Mouse (Mus musculus): Measurements from ENCODE around the gene Sppl2b. TPM values are rescaled to one million over a fixed set of nuclear protein-coding genes. Genes with fewer than 3 reads are reported as not detected.

Gene Sppl2b
- polyA plus RNA-seq, 1 experiment: 58.2 TPM

GRCm38 (mm10) chr10:80914253-80914656 lies 59.2 kb downstream of the Sppl2b start:
- no peaks in the 10 kb centered on the region for H3K36me3 ChIP-seq (ENCODE audit: control insufficient read depth, insufficient read depth, low read length)
- 63% methylated on average over 5 of the region's 5 CpGs for WGBS
- 0 out of 2 replicates have a peak, but pooled peaks cover 7% of the 10 kb centered on the region for H3K4me1 ChIP-seq (ENCODE audit: control insufficient read depth, insufficient read depth, low read length)
- no peak for TF ChIP-seq CTCF (conservative IDR thresholded peaks at IDR 0.05; ENCODE audit: insufficient read depth, insufficient read length, low read depth, low read length)
- TF ChIP-seq POLR2A (IDR thresholded peaks at IDR 0.05; ENCODE audit: low read depth, low read length): no peak
- H3K27ac ChIP-seq (ENCODE audit: insufficient read depth, low read depth, low read length): 0 out of 2 replicates have a peak overlapping the region, but pooled peaks have one; percentile 3
- H3K4me3 ChIP-seq (ENCODE audit: insufficient read depth, low read depth, low read length): no peak overlapping the region
- peak; percentile 58 for DNase-seq
- no peaks in the 10 kb centered on the region for H3K27me3 ChIP-seq (replicated peaks; ENCODE audit: control insufficient read depth, insufficient read depth, low read length)

- no peak for DNase-seq
- Histone ChIP-seq H3K36me3 (ENCODE audit: control insufficient read depth, insufficient read depth, low read length) (no peaks in the 10 kb centered on the region), H3K27ac (ENCODE audit: insufficient read depth, low read depth, low read length) (no peak overlapping the region), H3K27me3 (replicated peaks; ENCODE audit: control insufficient read depth, insufficient read depth, low read length) (no peaks in the 10 kb centered on the region), H3K4me3 (ENCODE audit: insufficient read depth, low read depth, low read length) (no peak overlapping the region), H3K4me1 (ENCODE audit: control insufficient read depth, insufficient read depth, low read length) (0 out of 2 replicates have a peak, but pooled peaks cover 7% of the 10 kb centered on the region)
- no peak for TF ChIP-seq POLR2A (IDR thresholded peaks at IDR 0.05; ENCODE audit: low read depth, low read length)
- no peak for TF ChIP-seq CTCF (conservative IDR thresholded peaks at IDR 0.05; ENCODE audit: insufficient read depth, insufficient read length, low read depth, low read length)
- 61% methylated on average over 2 of the region's 2 CpGs for WGBS
Observed at GRCm38 (mm10) chr10:80915260-80915659, 60.2 kb downstream of the Sppl2b start.

GRCm38 (mm10) chr10:80915736-80916135 lies 60.7 kb downstream of the Sppl2b start:
- H3K4me3 ChIP-seq (ENCODE audit: insufficient read depth, low read depth, low read length): no peak overlapping the region
- 85% methylated on average over 4 of the region's 4 CpGs for WGBS

GRCm38 (mm10) chr10:80917336-80917778 lies 62.3 kb downstream of the Sppl2b start:
- no peak overlapping the region for H3K27ac ChIP-seq (ENCODE audit: insufficient read depth, low read depth, low read length)
- 0 out of 2 replicates have a peak, but pooled peaks cover 7% of the 10 kb centered on the region for H3K4me1 ChIP-seq (ENCODE audit: control insufficient read depth, insufficient read depth, low read length)
- DNase-seq: peak; percentile 63
- WGBS: under 1% methylated on average over 15 of the region's 15 CpGs
- peak overlapping the region; percentile 90 for H3K4me3 ChIP-seq (ENCODE audit: insufficient read depth, low read depth, low read length)
- H3K27me3 ChIP-seq (replicated peaks; ENCODE audit: control insufficient read depth, insufficient read depth, low read length): no peaks in the 10 kb centered on the region
- no peaks in the 10 kb centered on the region for H3K36me3 ChIP-seq (ENCODE audit: control insufficient read depth, insufficient read depth, low read length)
- TF ChIP-seq CTCF (conservative IDR thresholded peaks at IDR 0.05; ENCODE audit: insufficient read depth, insufficient read length, low read depth, low read length): no peak

More at GRCm38 (mm10) chr10:80915736-80916135, 60.7 kb downstream of the Sppl2b start:
- TF ChIP-seq CTCF (conservative IDR thresholded peaks at IDR 0.05; ENCODE audit: insufficient read depth, insufficient read length, low read depth, low read length) (no peak), POLR2A (IDR thresholded peaks at IDR 0.05; ENCODE audit: low read depth, low read length) (no peak)
- Histone ChIP-seq H3K36me3 (ENCODE audit: control insufficient read depth, insufficient read depth, low read length) (no peaks in the 10 kb centered on the region), H3K27ac (ENCODE audit: insufficient read depth, low read depth, low read length) (no peak overlapping the region), H3K4me1 (ENCODE audit: control insufficient read depth, insufficient read depth, low read length) (0 out of 2 replicates have a peak, but pooled peaks cover 7% of the 10 kb centered on the region), H3K27me3 (replicated peaks; ENCODE audit: control insufficient read depth, insufficient read depth, low read length) (no peaks in the 10 kb centered on the region)
- no peak for DNase-seq

- 1% methylated on average over 61 of the region's 61 CpGs for WGBS
- H3K36me3 ChIP-seq (ENCODE audit: control insufficient read depth, insufficient read depth, low read length): no peaks in the 10 kb centered on the region
- no peak within 1 kb of the TSS for H3K27ac ChIP-seq (ENCODE audit: insufficient read depth, low read depth, low read length)
- H3K27me3 ChIP-seq (replicated peaks; ENCODE audit: control insufficient read depth, insufficient read depth, low read length): no peaks in the 10 kb centered on the region
- 0 out of 2 replicates have a peak, but pooled peaks cover 7% of the 10 kb centered on the region for H3K4me1 ChIP-seq (ENCODE audit: control insufficient read depth, insufficient read depth, low read length)
- peak; percentile 83 for DNase-seq
- H3K4me3 ChIP-seq (ENCODE audit: insufficient read depth, low read depth, low read length): peak within 1 kb of the TSS; percentile 90
- no peak for TF ChIP-seq CTCF (conservative IDR thresholded peaks at IDR 0.05; ENCODE audit: insufficient read depth, insufficient read length, low read depth, low read length)
- no peak for TF ChIP-seq POLR2A (IDR thresholded peaks at IDR 0.05; ENCODE audit: low read depth, low read length)
Observed at GRCm38 (mm10) chr10:80917779-80918434, 62.8 kb downstream of the Sppl2b start, which contains the start of gene Lmnb2. Gene Lmnb2, minus strand, starts transcription at chr10:80918245.

Other genes starting within 250 kb of the Sppl2b start
- gene Gm49322, start 249.3 kb upstream of the Sppl2b start, polyA plus RNA-seq (2012; rRNA removed): 0.91 and 1.6 TPM in 2 replicates
- gene Csnk1g2, start 232.4 kb upstream of the Sppl2b start, polyA plus RNA-seq (2012; rRNA removed): 166 and 193 TPM in 2 replicates
- 77.7 and 80.7 TPM in 2 replicates for gene Btbd2, start 198.2 kb upstream of the Sppl2b start, polyA plus RNA-seq (2012; rRNA removed)
- 163 and 210 TPM in 2 replicates for gene Mknk2, start 177.2 kb upstream of the Sppl2b start, polyA plus RNA-seq (2012; rRNA removed)
- 14.3 and 19.5 TPM in 2 replicates for gene Mob3a, start 153.3 kb upstream of the Sppl2b start, polyA plus RNA-seq (2012; rRNA removed)
- 36.8 and 39.5 TPM in 2 replicates for gene Izumo4, start 153.1 kb upstream of the Sppl2b start, polyA plus RNA-seq (2012; rRNA removed)
- gene Ap3d1, start 113.0 kb upstream of the Sppl2b start, polyA plus RNA-seq (2012; rRNA removed): 87.7 and 105 TPM in 2 replicates
- gene Dot1l, start 100.1 kb upstream of the Sppl2b start, polyA plus RNA-seq (2012; rRNA removed): 18.4 and 19.5 TPM in 2 replicates
- gene Sf3a2, start 57.1 kb upstream of the Sppl2b start, polyA plus RNA-seq (2012; rRNA removed): 22.6 and 23.1 TPM in 2 replicates
- 36.9 and 39.3 TPM in 2 replicates for gene Plekhj1, start 56.6 kb upstream of the Sppl2b start, polyA plus RNA-seq (2012; rRNA removed)
- gene Amh, start 50.0 kb upstream of the Sppl2b start, polyA plus RNA-seq (2012; rRNA removed): 0.17 and 0.23 TPM in 2 replicates
- gene Jsrp1, start 41.8 kb upstream of the Sppl2b start, polyA plus RNA-seq (2012; rRNA removed): 0.20 and 3.2 TPM in 2 replicates
- gene Oaz1, start 28.6 kb upstream of the Sppl2b start, polyA plus RNA-seq (2012; rRNA removed): 1,045 and 1,074 TPM in 2 replicates
- gene Lingo3, start 11.2 kb upstream of the Sppl2b start, polyA plus RNA-seq (2012; rRNA removed): 0.03 and 0.09 TPM in 2 replicates
- gene Lsm7, start 66 bp upstream of the Sppl2b start, polyA plus RNA-seq (2012; rRNA removed): 79.0 and 98.1 TPM in 2 replicates
- gene Tmprss9, start 16.6 kb downstream of the Sppl2b start, polyA plus RNA-seq (2012; rRNA removed): 0.33 and 0.52 TPM in 2 replicates
- gene Timm13, start 45.7 kb downstream of the Sppl2b start, polyA plus RNA-seq (2012; rRNA removed): 375 and 474 TPM in 2 replicates
- 8.5 and 10.1 TPM in 2 replicates for gene Lmnb2, start 63.0 kb downstream of the Sppl2b start, polyA plus RNA-seq (2012; rRNA removed)
- 10.1 and 11.3 TPM in 2 replicates for gene Gadd45b, start 74.8 kb downstream of the Sppl2b start, polyA plus RNA-seq (2012; rRNA removed)
- 1.9 and 2.0 TPM in 2 replicates for gene Gng7, start 159.7 kb downstream of the Sppl2b start, polyA plus RNA-seq (2012; rRNA removed)
- gene Diras1, start 170.4 kb downstream of the Sppl2b start, polyA plus RNA-seq (2012; rRNA removed): 0.04 and 0.25 TPM in 2 replicates
- 37.5 and 39.6 TPM in 2 replicates for gene Slc39a3, start 182.2 kb downstream of the Sppl2b start, polyA plus RNA-seq (2012; rRNA removed)
- 183 and 212 TPM in 2 replicates for gene Sgta, start 204.9 kb downstream of the Sppl2b start, polyA plus RNA-seq (2012; rRNA removed)
- 22.2 and 26.1 TPM in 2 replicates for gene Thop1, start 214.8 kb downstream of the Sppl2b start, polyA plus RNA-seq (2012; rRNA removed)
- gene Creb3l3, start 243.6 kb downstream of the Sppl2b start, polyA plus RNA-seq (2012; rRNA removed): 0.20 and 0.52 TPM in 2 replicates